Mouse (Mus musculus) lung, adult 2 months (tissue): ENCODE measurements at regions not wholly inside any gene's neighbourhood (a gene's known extent, or its start where the extent isn't known, plus 50 kb on each side); places are given as distances from the start of the nearest gene placed in this dataset.
"Not testable (repeated sequence)": the region's sequence is repeated elsewhere in the genome, so short reads cannot be mapped to it uniquely, and the experiment has no call there.

Source experiments
- CTCF ChIP-seq: fragments of 200-500 bp; IDR thresholded peaks from 2 replicates; pipeline ENCODE4 v1.5.1; 2011; ENCODE audit warnings: mild to moderate bottlenecking, low read length, control low read depth; ENCODE audit not compliant: insufficient read depth
- POLR2A ChIP-seq: fragments of 200-500 bp; IDR thresholded peaks from 2 replicates; pipeline ENCODE4 v1.6.1; 2011; ENCODE audit warnings: low read depth, mild to moderate bottlenecking, control low read depth, low read length, borderline replicate concordance; ENCODE audit errors: extremely low read depth

- not testable (repeated sequence) for TF ChIP-seq CTCF, POLR2A
These were observed 2043.6 kb downstream of the 9330182O14Rik start for GRCm38 (mm10) chr15:42177766-42178165.
